Mouse (Mus musculus) stomach, postnatal 0 days (tissue): ENCODE data around the gene Eng.

ENCODE experiments used
- CTCF ChIP-seq: IDR thresholded peaks from 2 replicates; pipeline ENCODE4 v1.5.1; 2016; ENCODE audit warnings: antibody characterized with exemption, low read depth, mild to moderate bottlenecking, moderate library complexity
- EP300 ChIP-seq: optimal IDR thresholded peaks from 2 replicates; pipeline ENCODE3; 2016; ENCODE audit warnings: antibody characterized with exemption

DNA sequence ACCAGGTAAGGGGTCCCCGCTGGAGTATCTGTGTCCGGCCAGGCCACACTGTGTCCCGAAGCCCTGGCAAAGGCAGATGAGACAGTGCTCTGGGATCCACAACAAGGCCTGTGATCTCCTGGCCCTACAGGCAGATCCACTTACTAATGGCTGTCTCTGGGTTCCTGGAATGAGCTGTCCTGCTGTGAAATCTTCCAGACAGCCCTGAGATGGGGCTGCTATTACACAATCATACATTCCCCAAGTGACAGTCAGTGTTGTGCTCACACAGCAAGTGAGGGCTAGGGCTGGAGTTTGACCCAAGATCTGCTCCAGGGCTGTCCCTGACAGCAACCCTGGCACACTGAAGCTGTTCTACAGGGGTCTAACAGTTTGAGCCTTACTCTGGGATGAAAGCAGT is 39.4 kb downstream of the Eng start:
- TF ChIP-seq CTCF = no peak
- TF ChIP-seq EP300 = no peak
